Mouse (Mus musculus) hematopoietic stem cell, adult 5-6 weeks (primary cell): Measurements from ENCODE around the gene 1700016C15Rik. TPM values are rescaled to one million over a fixed set of nuclear protein-coding genes. Genes with fewer than 3 reads are reported as not detected.
A peak's percentile ranks its signal among the peaks of the same experiment; 100 is the strongest.

ENCODE experiments used
- ATAC-seq, 2 experiments: fragments of 125-278 bp in 1 of 2; replicated peaks in 1 of 2; 2 replicates each; pipeline ENCODE4 v1.8.0; 2016 to 2017; ENCODE audit warnings: inconsistent platforms in 2 of 2, mild to moderate bottlenecking in 2 of 2, moderate number of reproducible peaks in 2 of 2, low read depth in 1 of 2, moderate TSS enrichment in 1 of 2; ENCODE audit not compliant: low FRiP score in 2 of 2, poor library complexity in 2 of 2, severe bottlenecking in 2 of 2, insufficient read depth in 1 of 2, low TSS enrichment in 1 of 2
- total RNA-seq: library from RNA; stranded (forward); fragments of 172-1452, 232-1000 nt; gene quantifications from 2 replicates; pipeline ENCODE4 v1.2.3, GENCODE M21; 2017

1700016C15Rik gene
- total RNA-seq, 1 experiment from 2014 or later: not detected

GRCm38 (mm10) chr1:177757249-177757648, 27.6 kb downstream of the 1700016C15Rik start:
- no peak for ATAC-seq

- ATAC-seq: no peak
Measured at GRCm38 (mm10) chr1:177768931-177769330, 39.3 kb downstream of the 1700016C15Rik start.

DNA sequence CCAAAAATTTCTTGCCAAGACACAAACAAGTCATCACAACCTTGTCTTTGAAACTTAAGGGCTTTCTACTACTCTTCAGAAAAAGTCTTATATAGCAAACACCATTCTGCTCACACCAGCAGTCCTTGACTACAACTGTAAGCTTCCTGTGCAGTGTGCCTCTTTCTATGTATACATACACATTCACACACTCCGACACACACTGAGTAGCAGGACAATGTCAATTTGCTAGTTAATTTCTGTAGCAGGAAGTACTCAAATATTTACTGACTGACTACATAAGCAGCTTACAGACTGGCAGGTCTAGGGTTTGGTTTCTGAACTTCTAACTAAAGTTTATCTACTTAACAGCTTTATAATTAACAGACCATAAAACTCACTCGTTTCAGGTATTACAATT, 47.8 kb downstream of the 1700016C15Rik start:
- no peak for ATAC-seq

DNA sequence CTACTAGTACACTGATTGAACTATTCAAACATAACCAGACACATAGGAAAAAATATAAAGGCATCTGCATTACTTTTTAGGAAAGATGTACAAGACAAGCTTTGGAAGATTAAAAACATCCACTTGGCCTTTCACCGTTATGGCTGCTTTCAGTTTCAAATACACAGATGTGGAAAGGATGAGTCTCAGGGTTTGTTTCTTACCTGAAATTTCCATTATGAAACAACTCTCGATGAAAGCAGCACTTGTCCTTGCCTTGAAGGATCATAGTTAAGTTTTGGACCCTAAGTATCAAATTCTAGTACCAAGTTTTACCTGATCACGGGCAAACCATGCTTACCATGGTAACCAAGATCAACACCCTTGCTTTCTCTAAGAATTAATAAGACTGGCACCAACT, 63.2 kb downstream of the 1700016C15Rik start:
- ATAC-seq: no peak

DNA sequence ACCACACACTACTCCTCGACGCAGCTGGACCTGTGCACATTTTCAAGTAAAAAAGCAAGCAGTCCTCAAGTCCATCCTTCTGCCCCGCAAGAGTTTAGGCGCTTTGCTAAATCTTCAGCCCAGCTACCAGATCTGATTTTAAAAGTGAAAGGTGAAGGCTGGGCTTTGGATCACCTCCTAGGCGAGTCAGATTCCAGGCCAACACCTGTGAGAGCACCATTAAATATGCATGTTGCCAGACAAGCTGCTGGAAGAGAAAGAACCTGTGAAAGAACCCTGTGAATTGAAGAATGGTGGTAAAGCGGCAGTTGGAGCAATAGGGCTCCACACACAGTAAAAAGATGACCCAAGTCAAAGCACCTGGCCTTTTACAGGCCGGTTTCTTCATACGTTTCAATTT, 65.3 kb downstream of the 1700016C15Rik start:
- ATAC-seq: no peak

DNA sequence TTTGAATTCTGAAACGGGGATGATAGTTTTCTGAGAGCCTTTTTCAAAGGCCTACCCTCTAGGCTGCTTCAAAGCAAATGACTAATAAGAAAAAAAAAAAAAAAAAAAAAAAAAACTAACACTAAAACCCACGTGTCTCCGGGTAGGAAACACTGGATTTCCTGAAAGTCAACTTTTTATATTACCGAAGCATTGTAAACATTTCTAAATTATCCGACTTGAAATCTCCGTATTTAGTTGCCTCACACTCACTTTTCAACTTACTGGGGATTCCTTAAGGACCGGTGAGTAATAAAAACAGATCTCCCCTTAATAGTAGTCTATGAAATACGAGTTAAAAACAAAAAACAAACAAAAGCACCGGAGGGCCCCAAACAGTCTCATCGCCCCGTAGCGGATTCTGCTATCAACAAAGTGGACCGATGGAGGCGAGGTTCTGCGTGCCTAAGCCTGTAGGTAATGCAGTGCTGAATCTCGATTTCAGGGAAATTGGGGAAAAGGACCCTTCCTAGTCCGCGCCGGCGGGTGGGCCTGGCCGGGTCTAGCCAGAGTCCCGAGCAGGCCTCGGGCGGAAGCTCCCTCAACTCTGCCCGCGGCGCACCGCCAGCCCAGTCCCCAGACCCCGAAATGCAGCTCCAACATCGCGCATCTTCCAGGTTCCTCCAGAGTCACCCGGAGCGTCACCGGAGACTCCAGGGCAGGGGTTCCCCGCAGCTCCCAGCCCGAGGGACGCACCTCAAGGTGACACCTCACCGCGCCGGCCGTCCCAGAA, 66.0 kb downstream of the 1700016C15Rik start:
- peak; percentile 0 to 33; a peak in 2 of 4 replicates for ATAC-seq

DNA sequence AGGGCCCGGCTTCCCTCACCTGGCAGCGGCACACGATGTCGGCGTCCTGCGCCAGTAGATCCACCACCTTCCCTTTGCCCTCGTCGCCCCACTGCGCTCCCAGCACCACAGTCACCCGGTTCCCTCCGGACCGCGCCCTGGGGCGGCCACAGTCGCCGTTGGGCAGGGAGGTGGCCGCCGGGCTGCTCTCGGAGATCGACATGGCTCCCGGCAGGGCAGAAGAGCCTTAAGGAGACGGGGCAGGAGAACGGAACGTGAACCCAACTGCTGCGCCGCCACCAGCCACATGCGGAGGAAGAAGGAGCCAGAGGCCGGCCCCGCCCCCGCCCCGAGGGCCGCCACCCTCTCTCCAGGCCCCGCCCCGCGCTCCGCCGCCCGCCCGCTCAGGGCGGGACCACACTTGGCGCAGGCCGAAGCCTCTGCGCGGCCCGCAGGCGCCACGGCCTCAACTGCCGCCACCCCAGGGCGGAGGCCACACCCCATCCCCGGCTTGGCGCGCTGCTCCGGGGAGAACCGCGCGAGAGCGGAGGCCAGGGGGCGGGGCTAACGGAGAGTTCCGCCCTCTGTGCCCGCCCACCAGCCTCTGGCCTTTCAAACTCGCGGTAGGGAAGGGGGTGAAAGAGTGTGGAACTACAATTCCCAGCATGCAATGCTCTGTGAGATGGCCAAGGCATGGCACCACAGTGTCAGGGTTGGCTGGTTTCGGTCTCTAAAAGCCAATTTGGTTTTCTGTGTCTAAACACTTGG, 66.8 kb downstream of the 1700016C15Rik start, which contains the start of gene Adss:
Gene Adss (minus strand): TSS at position 319 of the 747 bp plus-strand sequence.
- ATAC-seq: peak; percentile 92

- no peak for ATAC-seq
Measured at GRCm38 (mm10) chr1:177797151-177797755, 67.6 kb downstream of the 1700016C15Rik start.

Other genes with a start within 250 kb of the 1700016C15Rik start
- 214 and 255 TPM in 2 replicates for gene Adss, start 66.7 kb downstream of the 1700016C15Rik start, total RNA-seq